Mouse (Mus musculus): ENCODE data around the gene Cd72.

GRCm38 (mm10) chr4:43407071-43407920 is 47.1 kb downstream of the Cd72 start:
- TF ChIP-seq CTCF (IDR thresholded peaks at IDR 0.05; ENCODE audit: extremely low read depth, insufficient read depth, low read length) (no peak), POLR2A (IDR thresholded peaks at IDR 0.05; ENCODE audit: extremely low read depth, insufficient read depth, low read length) (no peak)
